Mouse (Mus musculus): ENCODE measurements around the gene Nmd3. TPM values are rescaled to one million over a fixed set of nuclear protein-coding genes. Genes with fewer than 3 reads are reported as not detected.

The Nmd3 gene
- total RNA-seq, 1 experiment from 2014 or later: 91.4 TPM

- DNase-seq: no peak
Observed at GRCm38 (mm10) chr3:69763630-69764565, 42.1 kb downstream of the Nmd3 start.

GRCm38 (mm10) chr3:69765206-69765605 is 43.4 kb downstream of the Nmd3 start:
- no peak for DNase-seq

GRCm38 (mm10) chr3:69769150-69769549 is 47.4 kb downstream of the Nmd3 start:
- DNase-seq: no peak

- DNase-seq: no peak
Observed at GRCm38 (mm10) chr3:69773356-69773755, 51.6 kb downstream of the Nmd3 start.

- DNase-seq: no peak
Observed at GRCm38 (mm10) chr3:69779246-69779796, 57.5 kb downstream of the Nmd3 start.

GRCm38 (mm10) chr3:69792823-69793417 is 71.1 kb downstream of the Nmd3 start:
- DNase-seq: no peak

GRCm38 (mm10) chr3:69797533-69797932 is 75.7 kb downstream of the Nmd3 start:
- no peak for DNase-seq

- DNase-seq: no peak
Observed at GRCm38 (mm10) chr3:69797969-69798368, 76.2 kb downstream of the Nmd3 start.

- DNase-seq: no peak
Observed at GRCm38 (mm10) chr3:69799096-69799495, 77.3 kb downstream of the Nmd3 start.

GRCm38 (mm10) chr3:69800829-69801384 is 79.1 kb downstream of the Nmd3 start:
- DNase-seq: no peak

- no peak for DNase-seq
Observed at GRCm38 (mm10) chr3:69803137-69803536, 81.4 kb downstream of the Nmd3 start.

Other genes starting within 250 kb of the Nmd3 start
- gene B3galnt1, start 123.0 kb upstream of the Nmd3 start, total RNA-seq (2021): 14.3 and 17.7 TPM in 2 replicates
- gene Sptssb, start 138.0 kb downstream of the Nmd3 start, total RNA-seq (2021): not detected in 2 replicates

Measured in adrenal gland, postnatal 25 days (tissue).